Comparison of ENCODE assay signal across 24 mouse cellular contexts in genomic region chr17:84869074-84869722, GRCm38 (mm10).
DNase-seq lines count a peak whose midpoint lies in the region; ATAC-seq lines count a peak whose summit lies in the region.
"Had no signal": no experiment of that assay in that cellular context is flagged by ENCODE, and none has a peak within 500 bp of the region (broad histone marks: within the 10 kb centered on the region; RNA-seq: fewer than 3 reads in every experiment).

No protein-coding gene starts in this region.

- peak; percentile 39; the same call in 1 of the 2 replicates for ATAC-seq in common myeloid progenitor, adult 5-6 weeks (replicated peaks; ENCODE audit: low read depth, poor library complexity, severe bottlenecking)
- ATAC-seq in megakaryocyte-erythroid progenitor cell, adult 5-6 weeks (replicated peaks; ENCODE audit: low FRiP score, low TSS enrichment, poor library complexity, severe bottlenecking): peak; percentile 78
- ATAC-seq in granulocyte monocyte progenitor cell, adult 5-6 weeks (replicated peaks; ENCODE audit: poor library complexity, severe bottlenecking): no peak
- ATAC-seq: forebrain, embryonic 14.5 days; forebrain, postnatal 0 days; hindbrain, embryonic 16.5 days; intestine, embryonic 15.5 days; Patski had no signal

- DNase-seq in heart, adult 11 months: peak; percentile 64
- DNase-seq in heart, adult 8-10 months (ENCODE audit: low spot score): no peak
- DNase-seq in layer of hippocampus, postnatal 25 days (ENCODE audit: extremely low spot score in 1 of 2, low spot score in 1 of 2): no peak
- DNase-seq: adrenal gland, postnatal 10 days; adrenal gland, postnatal 36 days; B cell, adult 2 months; cerebellum, adult 11 months; cerebellum, adult 2 months; cerebellum, adult 9-11 months; cerebellum, postnatal 25 days; embryo, embryonic 11 days; forebrain, postnatal 0 days; gastrocnemius, adult 2 months; gastrocnemius, postnatal 14 days; heart, postnatal 10 days; heart, postnatal 36 days; kidney, adult 11 months had no signal
